Mouse (Mus musculus) activated CD4-positive, CD25-positive, alpha-beta regulatory T cell, adult 9 weeks (primary cell): ENCODE results near the gene Trim65. TPM values are rescaled to one million over a fixed set of nuclear protein-coding genes. Genes with fewer than 3 reads are reported as not detected.

Experiments
- polyA plus RNA-seq: library from polyadenylated mRNA; unstranded; fragments of 100-300 nt; shearing (Covaris generic); gene quantifications from one replicate; pipeline ENCODE4 v1.2.1, GENCODE M21; 2017

Gene Trim65
- polyA plus RNA-seq, result 10.2 TPM

GRCm38 (mm10) chr11:116130488-116131205 lies at the start of gene Trim65:
Gene Trim65 (minus strand): TSS chr11:116131128.

DNA sequence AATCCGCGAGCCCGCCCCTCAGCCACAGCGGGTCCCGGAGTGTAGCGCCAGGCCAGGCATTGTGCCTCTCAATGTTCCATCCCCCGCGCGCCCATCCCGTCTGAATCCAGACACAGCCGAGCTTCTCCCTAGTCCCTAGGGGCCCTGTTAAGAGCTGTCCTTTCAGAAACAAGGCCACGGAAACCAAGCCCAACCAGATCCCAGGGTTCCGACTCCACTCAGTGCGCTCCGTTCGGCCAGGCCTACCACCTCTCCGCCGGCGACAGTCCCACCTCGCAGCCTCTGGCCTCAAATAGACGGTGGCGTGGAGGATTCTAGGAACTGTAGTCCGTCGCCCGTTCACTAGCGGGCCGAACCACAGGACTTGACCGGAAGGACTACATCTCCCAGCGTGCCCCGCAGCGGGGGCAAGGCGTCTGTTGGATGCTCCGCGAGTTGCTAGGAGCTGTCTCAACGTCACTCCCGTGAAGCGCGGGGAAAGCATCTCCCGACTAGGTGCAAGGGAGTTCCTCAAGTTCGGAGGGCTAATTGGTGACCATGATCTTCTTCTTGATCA lies 37.0 kb upstream of the Trim65 start, which contains the start of gene Fbf1:
Gene Fbf1, minus strand, starts transcription at position 283 of the 556 bp plus-strand sequence.

GRCm38 (mm10) chr11:116138468-116139138 lies 7.7 kb upstream of the Trim65 start, which contains the start of gene Mrpl38:
Gene Mrpl38 (minus strand): TSS chr11:116138868.

GRCm38 (mm10) chr11:116127156-116127980 lies 3.6 kb downstream of the Trim65 start, which contains the start of gene Trim47:
Gene Trim47 (minus strand): TSS chr11:116127210.

GRCm38 (mm10) chr11:116086258-116087193 lies 44.4 kb downstream of the Trim65 start, which contains the start of gene Wbp2:
Gene Wbp2 (minus strand): TSS chr11:116086995.

DNA sequence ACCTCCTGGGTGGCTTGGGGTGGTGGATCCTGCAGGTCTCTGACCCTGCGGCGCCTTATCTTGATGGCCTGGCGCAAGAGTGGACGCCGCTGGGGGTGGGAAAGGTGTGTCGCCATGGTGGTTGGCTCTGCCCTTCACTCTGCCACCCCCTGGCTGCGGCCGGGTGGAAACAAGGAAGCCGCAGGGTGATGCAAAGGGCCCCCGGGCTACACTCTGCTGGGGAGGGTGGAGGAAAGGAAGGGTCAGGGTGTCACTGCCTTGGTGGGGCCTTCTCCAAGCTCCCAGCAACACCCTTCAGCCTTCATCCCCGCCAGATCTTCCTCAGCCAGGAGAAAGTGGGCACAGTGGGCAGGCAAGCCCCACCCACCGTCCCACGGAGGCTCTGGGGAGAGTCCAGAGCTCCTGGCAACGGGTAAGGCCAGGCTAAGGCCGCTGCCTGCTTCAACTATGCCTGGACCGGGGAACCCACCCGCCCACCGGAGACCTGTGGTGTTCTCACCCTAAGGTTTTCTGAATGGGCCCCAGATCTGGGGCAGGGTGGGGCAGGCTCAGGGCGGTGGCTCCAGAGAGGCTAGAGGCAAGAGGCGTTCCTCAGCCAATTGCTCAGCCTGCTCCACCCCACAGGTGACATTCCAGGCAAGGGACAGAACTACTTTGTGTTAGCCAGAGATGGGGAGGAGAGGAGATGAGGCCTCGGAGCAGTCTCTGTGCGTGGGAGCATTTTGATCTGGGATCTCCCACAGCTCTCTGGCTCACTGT lies 53.3 kb downstream of the Trim65 start, which contains the start of gene Unc13d:
Gene Unc13d, minus strand, starts transcription at position 516 of the 759 bp plus-strand sequence.

Other genes starting within 250 kb of the Trim65 start
- 0.86 TPM for gene Smim5, start 231.2 kb downstream of the Trim65 start, polyA plus RNA-seq
- 1.5 TPM for gene Smim6, start 219.1 kb downstream of the Trim65 start, polyA plus RNA-seq
- 39.2 TPM for gene Sap30bp, start 197.8 kb downstream of the Trim65 start, polyA plus RNA-seq
- 25.0 TPM for gene Recql5, start 197.7 kb downstream of the Trim65 start, polyA plus RNA-seq
- gene Itgb4, start 156.4 kb downstream of the Trim65 start, polyA plus RNA-seq, result not detected
- 40.6 TPM for gene Galk1, start 118.4 kb downstream of the Trim65 start, polyA plus RNA-seq
- 1,124 TPM for gene H3f3b, start 103.2 kb downstream of the Trim65 start, polyA plus RNA-seq
- 41.6 TPM for gene Unk, start 100.8 kb downstream of the Trim65 start, polyA plus RNA-seq
- gene Unc13d, start 53.2 kb downstream of the Trim65 start, polyA plus RNA-seq, result 205 TPM
- 192 TPM for gene Wbp2, start 44.1 kb downstream of the Trim65 start, polyA plus RNA-seq
- gene Trim47, start 3.9 kb downstream of the Trim65 start, polyA plus RNA-seq, result 0.44 TPM
- 65.8 TPM for gene Mrpl38, start 7.7 kb upstream of the Trim65 start, polyA plus RNA-seq
- gene Fbf1, start 37.0 kb upstream of the Trim65 start, polyA plus RNA-seq, result 10.8 TPM
- gene Ten1, start 67.7 kb upstream of the Trim65 start, polyA plus RNA-seq, result 65.7 TPM
- 21.0 TPM for gene Acox1, start 67.9 kb upstream of the Trim65 start, polyA plus RNA-seq
- gene Evpl, start 106.9 kb upstream of the Trim65 start, polyA plus RNA-seq, result 0.09 TPM
- gene Srp68, start 143.1 kb upstream of the Trim65 start, polyA plus RNA-seq, result 81.5 TPM
- not detected for gene Galr2, start 149.8 kb upstream of the Trim65 start, polyA plus RNA-seq
- 89.2 TPM for gene Exoc7, start 176.1 kb upstream of the Trim65 start, polyA plus RNA-seq
- not detected for gene Foxj1, start 204.3 kb upstream of the Trim65 start, polyA plus RNA-seq